Mouse (Mus musculus): ENCODE results near the gene Gnl2.

- TF ChIP-seq POLR2A (IDR thresholded peaks at IDR 0.05; ENCODE audit: low read depth, low read length) (no peak), CTCF (IDR thresholded peaks at IDR 0.05; ENCODE audit: extremely low read depth, insufficient read length, insufficient replicate concordance, low read depth, low read length) (no peak)
Observed at GRCm38 (mm10) chr4:124987711-124988097, 28.7 kb upstream of the Gnl2 start.

Measured in small intestine, adult 2 months (tissue).